Mouse (Mus musculus): Measurements from ENCODE around the gene Pik3r3. TPM values are rescaled to one million over a fixed set of nuclear protein-coding genes. Genes with fewer than 3 reads are reported as not detected.
"Not testable (repeated sequence)": the region's sequence is repeated elsewhere in the genome, so short reads cannot be mapped to it uniquely, and the experiment has no call there.

The Pik3r3 gene
- polyA plus RNA-seq, 1 experiment from 2014 or later = 2.9 TPM

DNA sequence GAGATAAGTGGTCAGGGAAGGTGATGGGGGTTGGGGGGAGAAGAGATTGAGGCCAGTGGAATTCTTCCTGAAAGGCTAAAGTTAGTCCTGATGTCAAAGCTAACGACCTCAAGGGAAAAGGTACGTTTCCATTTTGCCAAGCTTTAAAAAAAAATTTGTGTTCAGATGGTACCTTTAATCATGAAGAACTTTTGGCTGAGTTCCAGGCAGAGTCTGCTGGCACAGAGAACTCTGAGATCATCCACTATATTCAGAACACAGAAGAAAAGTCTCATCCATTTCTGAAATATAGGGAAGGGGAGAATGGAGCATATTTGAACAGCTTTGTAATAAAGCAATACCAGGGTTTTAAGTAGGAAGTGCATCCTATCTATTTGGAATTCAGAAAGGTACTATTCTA lies 4.4 kb upstream of the Pik3r3 start:
- H3K9ac ChIP-seq (ENCODE audit: low read depth, low read length) = no peak overlapping the region
- no peak overlapping the region for H3K4me2 ChIP-seq (replicated peaks; ENCODE audit: low read depth)
- WGBS = 40% methylated on average over 2 of the region's 2 CpGs
- no peak overlapping the region for H3K4me3 ChIP-seq (ENCODE audit: low read depth, low read length)
- no peak for TF ChIP-seq CTCF (IDR thresholded peaks at IDR 0.05; ENCODE audit: low read depth)
- ATAC-seq = no peak
- no peaks in the 10 kb centered on the region for H3K9me3 ChIP-seq (ENCODE audit: control insufficient read depth)
- H3K27ac ChIP-seq (ENCODE audit: low read depth, low read length) = no peak overlapping the region
- H3K27me3 ChIP-seq (replicated peaks; ENCODE audit: control insufficient read depth, insufficient read depth, low read length) = no peaks in the 10 kb centered on the region
- H3K4me1 ChIP-seq (replicated peaks; ENCODE audit: control insufficient read depth, insufficient read depth, low read length) = no peaks in the 10 kb centered on the region
- no peaks in the 10 kb centered on the region for H3K36me3 ChIP-seq (ENCODE audit: control insufficient read depth, insufficient read depth)

DNA sequence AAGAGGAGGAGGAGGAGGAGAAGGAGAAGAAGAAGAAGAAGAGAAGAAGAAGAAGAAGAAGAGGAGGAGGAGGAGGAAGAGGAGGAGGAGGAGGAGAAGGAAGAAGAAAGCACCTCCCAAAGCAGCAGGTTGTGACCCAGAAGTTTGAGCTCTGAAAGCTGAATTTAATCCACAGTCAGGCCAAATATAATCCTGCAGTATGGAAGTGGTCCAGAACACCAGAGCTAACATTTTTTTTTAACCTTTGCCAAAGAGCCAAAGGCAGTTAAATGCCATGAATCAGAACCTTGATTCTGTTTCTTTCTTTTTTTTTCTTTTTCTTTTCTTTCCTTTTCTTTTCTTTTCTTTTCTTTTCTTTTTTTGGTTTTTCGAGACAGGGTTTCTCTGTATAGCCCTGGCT lies 3.8 kb upstream of the Pik3r3 start:
- not testable (repeated sequence) for H3K4me1 ChIP-seq (replicated peaks; ENCODE audit: control insufficient read depth, insufficient read depth, low read length); ATAC-seq; H3K27me3 ChIP-seq (replicated peaks; ENCODE audit: control insufficient read depth, insufficient read depth, low read length); H3K9ac ChIP-seq (ENCODE audit: low read depth, low read length); H3K27ac ChIP-seq (ENCODE audit: low read depth, low read length); H3K9me3 ChIP-seq (ENCODE audit: control insufficient read depth); H3K36me3 ChIP-seq (ENCODE audit: control insufficient read depth, insufficient read depth); H3K4me3 ChIP-seq (ENCODE audit: low read depth, low read length); H3K4me2 ChIP-seq (replicated peaks; ENCODE audit: low read depth)
- WGBS = 100% methylated on average over 1 of the region's 1 CpGs

- 91% methylated on average over 1 of the region's 1 CpGs for whole genome bisulfite sequencing
- Histone ChIP-seq H3K9me3 (ENCODE audit: control insufficient read depth) (no peaks in the 10 kb centered on the region), H3K4me2 (replicated peaks; ENCODE audit: low read depth) (no peak overlapping the region), H3K9ac (ENCODE audit: low read depth, low read length) (no peak overlapping the region), H3K27me3 (replicated peaks; ENCODE audit: control insufficient read depth, insufficient read depth, low read length) (no peaks in the 10 kb centered on the region), H3K4me3 (ENCODE audit: low read depth, low read length) (no peak overlapping the region), H3K36me3 (ENCODE audit: control insufficient read depth, insufficient read depth) (no peaks in the 10 kb centered on the region), H3K4me1 (replicated peaks; ENCODE audit: control insufficient read depth, insufficient read depth, low read length) (no peaks in the 10 kb centered on the region), H3K27ac (ENCODE audit: low read depth, low read length) (no peak overlapping the region)
- TF ChIP-seq CTCF (IDR thresholded peaks at IDR 0.05; ENCODE audit: low read depth) = no peak
- ATAC-seq = no peak
Observed at GRCm38 (mm10) chr4:116219056-116219455, 2.4 kb upstream of the Pik3r3 start.

GRCm38 (mm10) chr4:116220071-116220650 lies 1.3 kb upstream of the Pik3r3 start:
- no peaks in the 10 kb centered on the region for H3K27me3 ChIP-seq (replicated peaks; ENCODE audit: control insufficient read depth, insufficient read depth, low read length)
- no peaks in the 10 kb centered on the region for H3K36me3 ChIP-seq (ENCODE audit: control insufficient read depth, insufficient read depth)
- no peak for TF ChIP-seq CTCF (IDR thresholded peaks at IDR 0.05; ENCODE audit: low read depth)
- H3K27ac ChIP-seq (ENCODE audit: low read depth, low read length) = peak overlapping the region; percentile 89
- no peaks in the 10 kb centered on the region for H3K4me1 ChIP-seq (replicated peaks; ENCODE audit: control insufficient read depth, insufficient read depth, low read length)
- peak overlapping the region; percentile 62 for H3K9ac ChIP-seq (ENCODE audit: low read depth, low read length)
- peak overlapping the region; percentile 90 for H3K4me3 ChIP-seq (ENCODE audit: low read depth, low read length)
- H3K9me3 ChIP-seq (ENCODE audit: control insufficient read depth) = no peaks in the 10 kb centered on the region
- no peak for ATAC-seq
- WGBS = 23% methylated on average over 6 of the region's 6 CpGs
- peak overlapping the region; percentile 88 for H3K4me2 ChIP-seq (replicated peaks; ENCODE audit: low read depth)

DNA sequence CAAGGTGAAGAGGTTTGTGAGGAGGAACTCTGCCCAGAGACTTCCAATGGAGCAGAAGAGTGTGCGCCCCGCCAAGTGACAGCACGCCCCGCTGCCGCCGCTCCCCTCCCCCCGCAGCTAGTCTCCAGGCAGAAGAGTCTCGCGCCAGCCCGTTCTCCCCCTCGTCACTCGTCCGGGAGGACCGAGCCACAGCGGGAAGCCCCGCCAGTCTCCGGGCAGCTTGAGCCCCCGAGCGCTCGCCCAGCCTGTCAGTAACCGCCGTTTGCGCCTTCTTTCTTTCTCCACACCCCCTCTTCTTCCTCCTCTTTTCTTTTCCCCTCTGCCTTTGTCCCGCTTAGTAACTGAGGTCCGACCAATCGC lies 658 bp upstream of the Pik3r3 start:
- Histone ChIP-seq H3K4me1 (replicated peaks; ENCODE audit: control insufficient read depth, insufficient read depth, low read length) (no peaks in the 10 kb centered on the region), H3K4me2 (replicated peaks; ENCODE audit: low read depth) (peak overlapping the region; percentile 88), H3K36me3 (ENCODE audit: control insufficient read depth, insufficient read depth) (no peaks in the 10 kb centered on the region), H3K27me3 (replicated peaks; ENCODE audit: control insufficient read depth, insufficient read depth, low read length) (no peaks in the 10 kb centered on the region), H3K9ac (ENCODE audit: low read depth, low read length) (peak overlapping the region; percentile 62), H3K4me3 (ENCODE audit: low read depth, low read length) (peak overlapping the region; percentile 90), H3K9me3 (ENCODE audit: control insufficient read depth) (no peaks in the 10 kb centered on the region), H3K27ac (ENCODE audit: low read depth, low read length) (peak overlapping the region; percentile 89)
- no peak for TF ChIP-seq CTCF (IDR thresholded peaks at IDR 0.05; ENCODE audit: low read depth)
- peak; percentile 41 for ATAC-seq
- WGBS = 0% methylated on average over 23 of the region's 26 CpGs

- Histone ChIP-seq H3K9ac (ENCODE audit: low read depth, low read length) (peak overlapping the region; percentile 71), H3K9me3 (ENCODE audit: control insufficient read depth) (no peaks in the 10 kb centered on the region), H3K27me3 (replicated peaks; ENCODE audit: control insufficient read depth, insufficient read depth, low read length) (no peaks in the 10 kb centered on the region), H3K36me3 (ENCODE audit: control insufficient read depth, insufficient read depth) (no peaks in the 10 kb centered on the region), H3K4me1 (replicated peaks; ENCODE audit: control insufficient read depth, insufficient read depth, low read length) (no peaks in the 10 kb centered on the region), H3K27ac (ENCODE audit: low read depth, low read length) (peak overlapping the region; percentile 89), H3K4me3 (ENCODE audit: low read depth, low read length) (peak overlapping the region; percentile 90), H3K4me2 (replicated peaks; ENCODE audit: low read depth) (peak overlapping the region; percentile 88)
- ATAC-seq = no peak
- WGBS = under 1% methylated on average over 23 of the region's 23 CpGs
- TF ChIP-seq CTCF (IDR thresholded peaks at IDR 0.05; ENCODE audit: low read depth) = no peak
Observed at GRCm38 (mm10) chr4:116221996-116222842, 801 bp downstream of the Pik3r3 start.

Data from intestine, postnatal 0 days (tissue).